Comparison of ENCODE assay signal across 23 mouse cellular contexts in the genomic region with DNA sequence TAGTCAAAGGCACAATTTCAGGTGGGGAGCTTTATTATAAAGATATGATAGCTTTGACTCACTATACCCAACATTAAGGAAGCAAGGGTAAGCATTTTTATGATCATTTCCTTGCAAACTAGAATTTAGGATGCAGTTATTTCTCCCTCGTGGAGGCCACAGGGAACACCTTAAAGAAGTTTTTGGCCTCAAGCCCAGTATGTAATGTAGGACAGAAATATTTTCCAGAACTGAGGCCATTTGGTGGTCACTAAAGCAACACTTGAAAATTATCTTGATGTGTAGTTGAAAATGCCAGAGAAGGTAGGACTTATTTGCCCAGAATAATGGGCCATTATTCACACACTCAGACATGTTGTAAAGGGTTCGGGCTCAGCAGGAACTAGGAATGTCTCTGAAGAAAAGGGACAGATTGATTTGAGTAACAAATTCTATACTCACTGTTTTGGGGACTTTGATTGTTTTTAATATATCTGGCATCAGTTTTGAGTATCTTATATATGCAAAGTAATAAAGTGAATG.
"Had no signal": no experiment of that assay in that cellular context is flagged by ENCODE, and none has a peak within 500 bp of the region (broad histone marks: within the 10 kb centered on the region; RNA-seq: fewer than 3 reads in every experiment).

No protein-coding gene starts in this region.

- H3K4me3 ChIP-seq: gastrocnemius, adult 2 months; heart, embryonic 10.5 days; heart, embryonic 12.5 days; hindbrain, embryonic 10.5 days; hindbrain, embryonic 12.5 days; intestine, embryonic 15.5 days; layer of hippocampus, adult 2 months; left cerebral cortex, adult 2 months; limb, embryonic 15.5 days had no signal

- DNase-seq: gastrocnemius, adult 2 months; gastrocnemius, postnatal 10 days; gastrocnemius, postnatal 25 days; heart, adult 18-20 months; heart, postnatal 10 days; heart, postnatal 4 days; kidney, adult 18-20 months; kidney, adult 8-10 months; kidney, postnatal 10 days; kidney, postnatal 25 days; kidney, postnatal 4 days had no signal

- H3K4me1 ChIP-seq: heart, embryonic 10.5 days; heart, embryonic 12.5 days; hindbrain, embryonic 10.5 days; hindbrain, embryonic 12.5 days; intestine, embryonic 15.5 days; limb, embryonic 15.5 days had no signal

- H3K27me3 ChIP-seq: heart, embryonic 12.5 days; hindbrain, embryonic 12.5 days; intestine, embryonic 15.5 days; limb, embryonic 15.5 days had no signal

- H3K27ac ChIP-seq: gastrocnemius, adult 2 months; heart, embryonic 10.5 days; hindbrain, embryonic 10.5 days; hindbrain, embryonic 12.5 days; hindbrain, embryonic 14.5 days; intestine, embryonic 15.5 days; layer of hippocampus, adult 2 months; left cerebral cortex, adult 2 months; limb, embryonic 15.5 days had no signal

- ATAC-seq: hindbrain, embryonic 16.5 days; inflammation-experienced regulatory T-cells, adult 6 months; intestine, embryonic 15.5 days; intestine, postnatal 0 days had no signal

- H3K4me2 ChIP-seq: heart, embryonic 12.5 days; hindbrain, embryonic 12.5 days; hindbrain, embryonic 14.5 days; intestine, embryonic 15.5 days; limb, embryonic 15.5 days had no signal

- H3K9ac ChIP-seq: heart, embryonic 12.5 days; hindbrain, embryonic 12.5 days; hindbrain, embryonic 14.5 days; intestine, embryonic 15.5 days; limb, embryonic 15.5 days had no signal

- H3K9me3 ChIP-seq: heart, embryonic 10.5 days; heart, embryonic 12.5 days; hindbrain, embryonic 10.5 days; hindbrain, embryonic 12.5 days; intestine, embryonic 15.5 days; limb, embryonic 15.5 days had no signal

- H3K36me3 ChIP-seq: heart, embryonic 10.5 days; heart, embryonic 12.5 days; hindbrain, embryonic 10.5 days; hindbrain, embryonic 12.5 days; intestine, embryonic 15.5 days; limb, embryonic 15.5 days had no signal
